Mouse (Mus musculus) liver, embryonic 13.5 days (tissue): ENCODE data around the gene Znrf4. TPM values are rescaled to one million over a fixed set of nuclear protein-coding genes. Genes with fewer than 3 reads are reported as not detected.

Experiments used
- ATAC-seq: fragments of 200-750 bp; cut with Nextera tagmentation; 2 replicates; pipeline ENCODE4 v1.8.0; 2017; ENCODE audit warnings: low read depth, mild to moderate bottlenecking, moderate number of reproducible peaks, moderate library complexity
- DNase-seq: peaks from one replicate; pipeline ENCODE4 v3.0.0; 2022
- H3K27ac ChIP-seq: fragments of 300-500 bp; sonication (generic); 2 replicates; pipeline ENCODE4 v1.5.1; 2015; ENCODE audit warnings: moderate library complexity, mild to moderate bottlenecking, inconsistent platforms
- H3K27me3 ChIP-seq: fragments of 300-500 bp; sonication (generic); 2 replicates; pipeline ENCODE4 v1.6.1; 2015; ENCODE audit warnings: mild to moderate bottlenecking, inconsistent platforms
- H3K36me3 ChIP-seq: fragments of 300-500 bp; sonication (generic); 2 replicates; pipeline ENCODE4 v1.6.1; 2015; ENCODE audit warnings: mild to moderate bottlenecking, inconsistent platforms
- H3K4me1 ChIP-seq: fragments of 300-500 bp; sonication (generic); replicated peaks from 2 replicates; pipeline ENCODE4 v1.6.1; 2015; ENCODE audit warnings: inconsistent platforms
- H3K4me2 ChIP-seq: fragments of 300-500 bp; sonication (generic); 2 replicates; pipeline ENCODE4 v1.6.1; 2015; ENCODE audit warnings: inconsistent platforms, mild to moderate bottlenecking, moderate library complexity
- H3K4me3 ChIP-seq: fragments of 300-500 bp; sonication (generic); replicated peaks from 2 replicates; pipeline ENCODE4 v1.5.1; 2015; ENCODE audit warnings: mild to moderate bottlenecking, inconsistent platforms
- H3K9ac ChIP-seq: fragments of 300-500 bp; sonication (generic); 2 replicates; pipeline ENCODE4 v1.6.1; 2015; ENCODE audit warnings: mild to moderate bottlenecking, inconsistent platforms
- H3K9me3 ChIP-seq: fragments of 300-500 bp; sonication (generic); replicated peaks from 2 replicates; pipeline ENCODE4 v1.6.1; 2016; ENCODE audit warnings: inconsistent platforms
- WGBS: fragments of 180-500 bp; shearing (Covaris S2); methylation state at CpG from one replicate; pipeline ENCODE4 v1.1.7; 2015; ENCODE audit not compliant: insufficient replicate concordance; 5-methylcytosine and 5-hydroxymethylcytosine counted together
- polyA plus RNA-seq: library from polyadenylated mRNA; unstranded; fragments of >200 nt; fragmentation: Nextera tagmentation; extraction: Ambion mirVana; gene quantifications from 2 replicates; pipeline ENCODE4 v1.2.1, GENCODE M21; 2015

Gene Znrf4
- polyA plus RNA-seq, 1 experiment from 2014 or later: not detected

- 55% methylated on average over 9 of the region's 9 CpGs for WGBS
- H3K4me1 ChIP-seq: peaks cover 4% of the 10 kb centered on the region; the same call in 1 of the 2 replicates
- H3K4me2 ChIP-seq: no peak overlapping the region
- H3K9ac ChIP-seq: no peak overlapping the region
- no peaks in the 10 kb centered on the region for H3K9me3 ChIP-seq
- no peaks in the 10 kb centered on the region for H3K36me3 ChIP-seq
- H3K27ac ChIP-seq: no peak overlapping the region
- DNase-seq (no peak), ATAC-seq (no peak)
- no peaks in the 10 kb centered on the region for H3K27me3 ChIP-seq
- no peak overlapping the region for H3K4me3 ChIP-seq
Observed at GRCm38 (mm10) chr17:56547846-56548604, 35.8 kb upstream of the Znrf4 start.

GRCm38 (mm10) chr17:56547116-56547845 lies 35.0 kb upstream of the Znrf4 start:
- Histone ChIP-seq H3K4me3 (no peak overlapping the region), H3K27me3 (peaks cover 7% of the 10 kb centered on the region; the same call in 1 of the 2 replicates), H3K4me2 (no peak overlapping the region), H3K36me3 (no peaks in the 10 kb centered on the region), H3K9me3 (no peaks in the 10 kb centered on the region), H3K27ac (no peak overlapping the region), H3K9ac (no peak overlapping the region), H3K4me1 (peaks cover 4% of the 10 kb centered on the region; the same call in 1 of the 2 replicates)
- ATAC-seq (no peak), DNase-seq (no peak)
- WGBS: 60% methylated on average over 17 of the region's 17 CpGs

- Histone ChIP-seq H3K4me2 (no peak overlapping the region), H3K9me3 (no peaks in the 10 kb centered on the region), H3K27me3 (peaks cover 7% of the 10 kb centered on the region; the same call in 1 of the 2 replicates), H3K9ac (no peak overlapping the region), H3K36me3 (no peaks in the 10 kb centered on the region), H3K4me1 (peaks cover 4% of the 10 kb centered on the region; the same call in 1 of the 2 replicates), H3K4me3 (no peak overlapping the region), H3K27ac (no peak overlapping the region)
- 62% methylated on average over 5 of the region's 5 CpGs for WGBS
- no peak for DNase-seq
- no peak for ATAC-seq
Observed at GRCm38 (mm10) chr17:56546576-56546975, 34.3 kb upstream of the Znrf4 start.

GRCm38 (mm10) chr17:56545945-56546344 lies 33.7 kb upstream of the Znrf4 start:
- Histone ChIP-seq H3K27me3 (peaks cover 7% of the 10 kb centered on the region; the same call in 1 of the 2 replicates), H3K4me2 (no peak overlapping the region), H3K27ac (no peak overlapping the region), H3K9me3 (no peaks in the 10 kb centered on the region), H3K36me3 (no peaks in the 10 kb centered on the region), H3K4me1 (peaks cover 4% of the 10 kb centered on the region; the same call in 1 of the 2 replicates), H3K9ac (no peak overlapping the region), H3K4me3 (no peak overlapping the region)
- WGBS: 29% methylated on average over 1 of the region's 1 CpGs
- no peak for DNase-seq
- no peak for ATAC-seq

GRCm38 (mm10) chr17:56544699-56545387 lies 32.6 kb upstream of the Znrf4 start:
- H3K27me3 ChIP-seq: peaks cover 7% of the 10 kb centered on the region; the same call in 1 of the 2 replicates
- WGBS: 57% methylated on average over 7 of the region's 7 CpGs

GRCm38 (mm10) chr17:56543684-56544224 lies 31.5 kb upstream of the Znrf4 start:
- H3K9ac ChIP-seq: no peak overlapping the region
- peaks cover 7% of the 10 kb centered on the region; the same call in 1 of the 2 replicates for H3K27me3 ChIP-seq
- no peak overlapping the region for H3K4me3 ChIP-seq
- no peaks in the 10 kb centered on the region for H3K9me3 ChIP-seq
- H3K4me1 ChIP-seq: peaks cover 8% of the 10 kb centered on the region; the same call in 1 of the 2 replicates
- ATAC-seq: no peak
- no peaks in the 10 kb centered on the region for H3K36me3 ChIP-seq
- DNase-seq: no peak
- no peak overlapping the region for H3K27ac ChIP-seq
- H3K4me2 ChIP-seq: no peak overlapping the region
- 54% methylated on average over 3 of the region's 3 CpGs for WGBS

More at GRCm38 (mm10) chr17:56544699-56545387, 32.6 kb upstream of the Znrf4 start:
- Histone ChIP-seq H3K36me3 (no peaks in the 10 kb centered on the region), H3K4me2 (no peak overlapping the region), H3K9me3 (no peaks in the 10 kb centered on the region), H3K4me3 (no peak overlapping the region), H3K9ac (no peak overlapping the region), H3K4me1 (peaks cover 8% of the 10 kb centered on the region; the same call in 1 of the 2 replicates), H3K27ac (no peak overlapping the region)
- DNase-seq: no peak
- ATAC-seq: no peak

GRCm38 (mm10) chr17:56542736-56543135 lies 30.5 kb upstream of the Znrf4 start:
- Histone ChIP-seq H3K27me3 (peaks cover 7% of the 10 kb centered on the region; the same call in 1 of the 2 replicates), H3K9ac (no peak overlapping the region), H3K4me2 (no peak overlapping the region), H3K4me1 (peaks cover 8% of the 10 kb centered on the region; the same call in 1 of the 2 replicates), H3K27ac (no peak overlapping the region), H3K9me3 (no peaks in the 10 kb centered on the region), H3K4me3 (no peak overlapping the region), H3K36me3 (no peaks in the 10 kb centered on the region)
- ATAC-seq (no peak), DNase-seq (no peak)
- WGBS: 48% methylated on average over 8 of the region's 8 CpGs

- WGBS: 22% methylated on average over 6 of the region's 6 CpGs
- Histone ChIP-seq H3K36me3 (no peaks in the 10 kb centered on the region), H3K4me2 (no peak overlapping the region), H3K4me1 (peaks cover 4% of the 10 kb centered on the region; the same call in 1 of the 2 replicates), H3K9ac (no peak overlapping the region), H3K27me3 (peaks cover 12% of the 10 kb centered on the region; the same call in 1 of the 2 replicates), H3K9me3 (no peaks in the 10 kb centered on the region), H3K27ac (no peak overlapping the region), H3K4me3 (no peak overlapping the region)
- DNase-seq (no peak), ATAC-seq (peak; percentile 43)
Observed at GRCm38 (mm10) chr17:56540562-56540975, 28.3 kb upstream of the Znrf4 start.

- H3K9ac ChIP-seq: no peak overlapping the region
- H3K4me2 ChIP-seq: no peak overlapping the region
- no peak overlapping the region for H3K4me3 ChIP-seq
- WGBS: 46% methylated on average over 8 of the region's 8 CpGs
- H3K9me3 ChIP-seq: no peaks in the 10 kb centered on the region
- peaks cover 4% of the 10 kb centered on the region; the same call in 1 of the 2 replicates for H3K4me1 ChIP-seq
- H3K27ac ChIP-seq: no peak overlapping the region
- DNase-seq (no peak), ATAC-seq (no peak)
- no peaks in the 10 kb centered on the region for H3K36me3 ChIP-seq
- H3K27me3 ChIP-seq: peaks cover 12% of the 10 kb centered on the region; the same call in 1 of the 2 replicates
Observed at GRCm38 (mm10) chr17:56537912-56538311, 25.7 kb upstream of the Znrf4 start.

- no peak for DNase-seq
- H3K9ac ChIP-seq: no peak overlapping the region
- H3K4me2 ChIP-seq: no peak overlapping the region
- H3K4me3 ChIP-seq: no peak overlapping the region
- WGBS: 62% methylated on average over 3 of the region's 3 CpGs
- peaks cover 4% of the 10 kb centered on the region; the same call in 1 of the 2 replicates for H3K4me1 ChIP-seq
- H3K27me3 ChIP-seq: 0 out of 2 replicates have a peak, but pooled peaks cover 6% of the 10 kb centered on the region
- no peak overlapping the region for H3K27ac ChIP-seq
- ATAC-seq: no peak
- H3K36me3 ChIP-seq: no peaks in the 10 kb centered on the region
- no peaks in the 10 kb centered on the region for H3K9me3 ChIP-seq
Observed at GRCm38 (mm10) chr17:56536874-56537273, 24.6 kb upstream of the Znrf4 start.
